Mouse (Mus musculus) MEL (cell line): ENCODE data around the gene Eno2. TPM values are rescaled to one million over a fixed set of nuclear protein-coding genes. Genes with fewer than 3 reads are reported as not detected.

ENCODE experiments used
- DNase-seq: peaks from one replicate; pipeline ENCODE4 v3.0.0; 2011; ENCODE audit warnings: low read depth, low spot score
- H3K27ac ChIP-seq: 2 replicates; pipeline ENCODE4 v1.5.1; 2012; ENCODE audit warnings: low read depth, mild to moderate bottlenecking, control low read depth, low read length, moderate library complexity; ENCODE audit not compliant: control insufficient read depth
- H3K27me3 ChIP-seq, 2 experiments: fragments of 150-350 bp in 1 of 2; sonication (generic) in 1 of 2; 2 replicates each; pipeline ENCODE4 v1.6.1; 2012; ENCODE audit warnings: low read length in 2 of 2, mild to moderate bottlenecking in 2 of 2, improper control_type of control experiment in 1 of 2, moderate library complexity in 1 of 2; ENCODE audit not compliant: insufficient read depth in 2 of 2, control insufficient read depth in 1 of 2
- H3K36me3 ChIP-seq, 2 experiments: 2 replicates each; pipeline ENCODE4 v1.6.1; 2012 to 2014; ENCODE audit warnings: low read length in 2 of 2, improper control_type of control experiment in 1 of 2, inconsistent platforms in 1 of 2, mild to moderate bottlenecking in 1 of 2; ENCODE audit not compliant: insufficient read depth in 2 of 2, control insufficient read depth in 1 of 2
- H3K4me1 ChIP-seq, 2 experiments: fragments of 150-350 bp in 1 of 2; sonication (generic) in 1 of 2; 2 replicates each; pipeline ENCODE4 v1.6.1; 2012; ENCODE audit warnings: low read length in 2 of 2, improper control_type of control experiment in 1 of 2, mild to moderate bottlenecking in 1 of 2; ENCODE audit not compliant: insufficient read depth in 2 of 2, control insufficient read depth in 1 of 2
- H3K4me3 ChIP-seq, 2 experiments: fragments of 150-350 bp in 1 of 2; sonication (generic) in 1 of 2; 2 replicates each; pipeline ENCODE4 v1.5.1; 2012; ENCODE audit warnings: low read depth in 2 of 2, low read length in 2 of 2, mild to moderate bottlenecking in 2 of 2, moderate library complexity in 2 of 2, control low read depth in 1 of 2, improper control_type of control experiment in 1 of 2; ENCODE audit not compliant: control insufficient read depth in 1 of 2, insufficient read depth in 1 of 2
- H3K79me2 ChIP-seq: 2 replicates; pipeline ENCODE4 v1.6.1; 2012; ENCODE audit warnings: mild to moderate bottlenecking, low read length, moderate library complexity; ENCODE audit not compliant: control insufficient read depth, poor library complexity, insufficient read depth
- H3K9ac ChIP-seq: 2 replicates; pipeline ENCODE4 v1.6.1; 2012; ENCODE audit warnings: low read depth, mild to moderate bottlenecking, control low read depth, low read length, moderate library complexity; ENCODE audit not compliant: control insufficient read depth, poor library complexity, severe bottlenecking
- H3K9me3 ChIP-seq: fragments of 150-350 bp; sonication (generic); replicated peaks from 2 replicates; pipeline ENCODE4 v1.6.1; 2012; ENCODE audit warnings: mild to moderate bottlenecking, low read length, improper control_type of control experiment, moderate library complexity; ENCODE audit not compliant: insufficient read depth
- CHD2 ChIP-seq: IDR thresholded peaks from 2 replicates; pipeline ENCODE4 v1.6.1; 2011; ENCODE audit warnings: low read length, improper control_type of control experiment
- CTCF ChIP-seq, 3 experiments: IDR thresholded peaks in 2 of 3; conservative IDR thresholded peaks in 1 of 3; 2 replicates each; pipeline ENCODE4 v1.5.1; 2011 to 2012; ENCODE audit warnings: low read length in 3 of 3, low read depth in 2 of 3, mild to moderate bottlenecking in 2 of 3, improper control_type of control experiment in 1 of 3, inconsistent platforms in 1 of 3, mixed read lengths in 1 of 3, moderate library complexity in 1 of 3; ENCODE audit not compliant: control insufficient read depth in 1 of 3, insufficient read depth in 1 of 3, poor library complexity in 1 of 3, severe bottlenecking in 1 of 3
- ETS1 ChIP-seq: IDR thresholded peaks from 2 replicates; pipeline ENCODE4 v1.6.1; 2012; ENCODE audit warnings: low read depth, mild to moderate bottlenecking, inconsistent platforms, low read length, improper control_type of control experiment, moderate library complexity
- GABPA ChIP-seq: IDR thresholded peaks from 2 replicates; pipeline ENCODE4 v1.6.1; 2012; ENCODE audit warnings: low read depth, mild to moderate bottlenecking, inconsistent platforms, low read length, improper control_type of control experiment, moderate library complexity
- JUND ChIP-seq: IDR thresholded peaks from 2 replicates; pipeline ENCODE4 v1.6.1; 2011; ENCODE audit warnings: low read depth, mild to moderate bottlenecking, improper control_type of control experiment, low read length
- MAFK ChIP-seq: IDR thresholded peaks from 2 replicates; pipeline ENCODE4 v1.6.1; 2011; ENCODE audit warnings: low read depth, mild to moderate bottlenecking, low read length, improper control_type of control experiment, borderline replicate concordance
- MAZ ChIP-seq: IDR thresholded peaks from 2 replicates; pipeline ENCODE4 v1.6.1; 2012; ENCODE audit warnings: low read depth, mild to moderate bottlenecking, inconsistent platforms, low read length, improper control_type of control experiment
- MEF2A ChIP-seq: IDR thresholded peaks from 2 replicates; pipeline ENCODE4 v1.6.1; 2014; ENCODE audit warnings: low read depth, mild to moderate bottlenecking, inconsistent platforms, low read length, improper control_type of control experiment; ENCODE audit not compliant: poor library complexity, insufficient replicate concordance, severe bottlenecking; ENCODE audit errors: extremely low read depth
- MXI1 ChIP-seq: IDR thresholded peaks from 2 replicates; pipeline ENCODE4 v1.6.1; 2011; ENCODE audit warnings: mild to moderate bottlenecking, low read depth, low read length, improper control_type of control experiment
- MYB ChIP-seq: IDR thresholded peaks from 2 replicates; pipeline ENCODE4 v1.6.1; 2011; ENCODE audit warnings: mild to moderate bottlenecking, low read depth, low read length, improper control_type of control experiment
- MYC ChIP-seq: IDR thresholded peaks from 2 replicates; pipeline ENCODE4 v1.6.1; 2011; ENCODE audit warnings: low read depth, mild to moderate bottlenecking, low read length, improper control_type of control experiment, moderate library complexity
- POLR2A ChIP-seq, 2 experiments: IDR thresholded peaks; 2 replicates each; pipeline ENCODE4 v1.6.1; 2011 to 2012; ENCODE audit warnings: low read length in 2 of 2, mild to moderate bottlenecking in 2 of 2, control low read depth in 1 of 2, improper control_type of control experiment in 1 of 2, low read depth in 1 of 2, moderate library complexity in 1 of 2; ENCODE audit not compliant: control insufficient read depth in 1 of 2, insufficient read depth in 1 of 2, poor library complexity in 1 of 2
- RAD21 ChIP-seq: IDR thresholded peaks from 2 replicates; pipeline ENCODE4 v1.6.1; 2011; ENCODE audit warnings: mild to moderate bottlenecking, low read depth, low read length, improper control_type of control experiment
- RCOR1 ChIP-seq: IDR thresholded peaks from 2 replicates; pipeline ENCODE4 v1.6.1; 2012; ENCODE audit warnings: low read depth, mild to moderate bottlenecking, inconsistent platforms, low read length, improper control_type of control experiment
- SMC3 ChIP-seq: IDR thresholded peaks from 2 replicates; pipeline ENCODE4 v1.6.1; 2011; ENCODE audit warnings: low read depth, low read length, improper control_type of control experiment
- TBP ChIP-seq: IDR thresholded peaks from 2 replicates; pipeline ENCODE4 v1.8.0; 2011; ENCODE audit warnings: low read depth, low read length, improper control_type of control experiment
- UBTF ChIP-seq: IDR thresholded peaks from 2 replicates; pipeline ENCODE4 v1.6.1; 2012; ENCODE audit warnings: low read depth, mild to moderate bottlenecking, inconsistent platforms, low read length, improper control_type of control experiment, moderate library complexity, borderline replicate concordance; ENCODE audit not compliant: insufficient read depth
- USF2 ChIP-seq, 2 experiments: IDR thresholded peaks; 2 replicates each; pipeline ENCODE4 v1.6.1; 2011 to 2012; ENCODE audit warnings: improper control_type of control experiment in 2 of 2, low read length in 2 of 2, borderline replicate concordance in 1 of 2, inconsistent platforms in 1 of 2, low read depth in 1 of 2, mild to moderate bottlenecking in 1 of 2; ENCODE audit not compliant: insufficient read depth in 1 of 2
- ZC3H11A ChIP-seq: IDR thresholded peaks from 2 replicates; pipeline ENCODE4 v1.6.1; 2012; ENCODE audit warnings: low read depth, mild to moderate bottlenecking, inconsistent platforms, low read length, improper control_type of control experiment
- ZKSCAN1 ChIP-seq: IDR thresholded peaks from 2 replicates; pipeline ENCODE4 v1.6.1; 2012; ENCODE audit warnings: low read depth, mild to moderate bottlenecking, inconsistent platforms, low read length, improper control_type of control experiment, moderate library complexity
- ZNF384 ChIP-seq: IDR thresholded peaks from 2 replicates; pipeline ENCODE4 v1.6.1; 2012; ENCODE audit warnings: low read depth, mild to moderate bottlenecking, inconsistent platforms, low read length, improper control_type of control experiment
- polyA plus RNA-seq, 2 experiments: library from polyadenylated mRNA; stranded (reverse) in 1 of 2; unstranded in 1 of 2; fragments of >175 nt in 1 of 2; fragments of >200 nt in 1 of 2; gene quantifications; 2 replicates each; pipeline versions ENCODE4 v1.2.1 to v1.2.4; 2012; ENCODE audit warnings: low replicate concordance in 2 of 2, low read depth in 1 of 2; ENCODE audit not compliant: insufficient read length in 2 of 2, insufficient read depth in 1 of 2, missing spikeins in 1 of 2
- total RNA-seq: library from RNA; depleted of rRNA; stranded (reverse); fragments of 300-350 nt; gene quantifications from 2 replicates; pipeline ENCODE4 v1.2.3, GENCODE M21; 2012

Eno2 gene
- total and polyA plus RNA-seq, 3 experiments, result 3.2 to 12.5 TPM; not detected in 1

DNA sequence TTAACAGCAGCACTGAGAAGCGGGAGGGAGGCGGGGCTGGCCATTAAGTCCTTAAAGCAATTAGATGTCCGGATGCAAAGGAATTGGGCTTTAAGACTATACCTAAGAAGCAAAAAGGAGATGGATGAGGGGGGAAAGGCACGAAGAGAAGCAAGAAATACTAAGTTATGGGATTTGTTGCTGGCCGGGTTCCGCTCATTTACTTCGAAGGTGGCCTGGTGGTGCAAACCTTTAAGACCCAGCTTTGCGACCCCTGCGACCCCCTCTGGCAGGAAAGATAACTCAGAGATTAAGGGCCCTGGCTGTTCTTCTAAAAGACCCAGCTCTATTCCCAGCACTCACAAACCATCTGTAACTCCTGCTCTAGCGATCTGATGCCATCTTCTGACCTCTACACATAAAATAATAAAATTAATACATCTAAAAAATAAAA lies 10.5 kb upstream of the Eno2 start:
- Histone ChIP-seq H3K27me3 (peaks cover 9 to 12% of the 10 kb centered on the region in 2 experiments), H3K4me1 (no peaks in the 10 kb centered on the region), H3K4me3 (no peak overlapping the region)
- no peak for TF ChIP-seq CHD2
- TF ChIP-seq POLR2A (IDR thresholded peaks at IDR 0.05; ENCODE audit: control insufficient read depth in 1 of 2, insufficient read depth in 1 of 2, low read depth in 1 of 2, low read length in 2 of 2, poor library complexity in 1 of 2), result no peak
- no peak for TF ChIP-seq MYB
- no peak for TF ChIP-seq GABPA
- no peak for TF ChIP-seq ZC3H11A
- no peak for TF ChIP-seq MYC
- TF ChIP-seq TBP, result no peak
- TF ChIP-seq MAZ, result no peak
- TF ChIP-seq UBTF, result no peak
- TF ChIP-seq ZNF384, result no peak
- TF ChIP-seq MAFK, result no peak
- no peak for TF ChIP-seq ETS1
- no peak for TF ChIP-seq USF2 (IDR thresholded peaks at IDR 0.05; ENCODE audit: borderline replicate concordance in 1 of 2, insufficient read depth in 1 of 2, low read depth in 1 of 2, low read length in 2 of 2)
- TF ChIP-seq JUND, result no peak
- TF ChIP-seq SMC3, result no peak
- no peak for TF ChIP-seq RCOR1
- no peak for TF ChIP-seq CTCF (IDR thresholded peaks at IDR 0.05 in 2 of 3, conservative IDR thresholded peaks at IDR 0.05 in 1 of 3; ENCODE audit: control insufficient read depth in 1 of 3, insufficient read depth in 1 of 3, low read depth in 2 of 3, low read length in 3 of 3, poor library complexity in 1 of 3, severe bottlenecking in 1 of 3)
- TF ChIP-seq MXI1, result no peak
- TF ChIP-seq, all 39 proteins: peak for 0
- no peaks in the 10 kb centered on the region for H3K79me2 ChIP-seq
- H3K27ac ChIP-seq, result no peak overlapping the region
- no peaks in the 10 kb centered on the region for H3K9me3 ChIP-seq
- H3K9ac ChIP-seq, result no peak overlapping the region
- DNase-seq, result no peak
- H3K36me3 ChIP-seq, result no peaks in the 10 kb centered on the region

DNA sequence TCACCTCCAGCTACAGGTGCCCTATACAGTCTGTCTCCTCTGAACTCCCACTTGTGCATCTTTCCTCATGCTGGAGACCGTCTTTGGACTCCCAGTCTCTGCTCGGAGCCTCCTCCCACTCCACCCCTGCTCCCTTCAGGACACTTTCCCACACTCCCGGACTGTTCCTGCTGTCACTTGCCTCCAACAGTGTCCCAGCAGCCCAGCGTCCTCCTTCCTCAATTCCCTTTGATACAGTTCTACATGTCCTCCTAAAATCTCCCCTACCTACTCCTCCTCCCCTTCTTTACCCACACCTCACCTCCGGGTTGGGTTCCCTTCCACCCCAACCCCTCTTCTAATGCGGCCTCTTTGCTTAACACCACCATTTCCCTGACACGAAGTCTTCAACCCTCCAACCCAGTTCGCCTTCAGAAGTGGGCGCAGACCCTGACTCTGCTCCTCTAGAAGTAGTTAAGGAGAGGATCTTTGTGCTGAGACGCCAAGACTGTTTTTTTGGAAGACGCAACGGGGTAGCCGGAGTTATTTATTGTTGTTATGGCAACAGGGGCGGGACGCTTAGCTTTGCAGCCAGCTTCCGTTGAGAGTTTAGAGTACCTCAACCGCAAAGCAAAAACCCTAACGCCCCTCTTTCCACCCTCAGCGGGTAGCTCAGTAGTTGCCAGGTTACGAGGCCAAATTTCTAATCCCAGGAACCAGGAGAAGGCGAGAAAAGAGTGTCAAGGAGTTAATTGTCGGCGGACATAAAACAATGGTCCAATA lies 9.9 kb upstream of the Eno2 start, which contains the start of gene Lrrc23:
Lrrc23 (minus strand) TSS at position 506 of the 762 bp plus-strand sequence.
- Histone ChIP-seq H3K9me3 (no peaks in the 10 kb centered on the region), H3K27ac (no peak within 1 kb of the TSS), H3K36me3 (no peaks in the 10 kb centered on the region), H3K79me2 (no peaks in the 10 kb centered on the region), H3K9ac (no peak within 1 kb of the TSS), H3K27me3 (peaks cover 9 to 12% of the 10 kb centered on the region in 2 experiments), H3K4me1 (no peaks in the 10 kb centered on the region), H3K4me3 (no peak within 1 kb of the TSS)
- DNase-seq, result no peak
- TF ChIP-seq MYC (no peak), ZC3H11A (no peak), CHD2 (no peak), ZKSCAN1 (no peak), ZNF384 (no peak), RAD21 (no peak), MEF2A (no peak)
